In genomic region chr1:193102996-193103395, GRCm38 (mm10) we compare ENCODE assay signal across 27 mouse cellular contexts. TPM values are rescaled to one million over a fixed set of nuclear protein-coding genes. Genes with fewer than 3 reads are reported as not detected.
"Had no signal": no experiment of that assay in that cellular context is flagged by ENCODE, and none has a peak within 500 bp of the region (broad histone marks: within the 10 kb centered on the region; RNA-seq: fewer than 3 reads in every experiment).

No protein-coding gene starts in this region.

- ATAC-seq: hindbrain, embryonic 16.5 days; inflammation-experienced regulatory T-cells, adult 6 months; intestine, embryonic 15.5 days; intestine, postnatal 0 days; liver, embryonic 12.5 days had no signal

- H3K4me3 ChIP-seq: gastrocnemius, adult 2 months; heart, embryonic 10.5 days; heart, embryonic 12.5 days; hindbrain, embryonic 10.5 days; hindbrain, embryonic 12.5 days; intestine, embryonic 15.5 days; layer of hippocampus, adult 2 months; limb, embryonic 13.5 days; limb, embryonic 15.5 days; liver, embryonic 12.5 days had no signal

- H3K27ac ChIP-seq: gastrocnemius, adult 2 months; heart, embryonic 10.5 days; hindbrain, embryonic 10.5 days; hindbrain, embryonic 12.5 days; hindbrain, embryonic 14.5 days; intestine, embryonic 15.5 days; limb, embryonic 13.5 days; limb, embryonic 15.5 days; liver, embryonic 12.5 days; liver, embryonic 14.5 days had no signal

- DNase-seq: gastrocnemius, adult 2 months; gastrocnemius, postnatal 10 days; gastrocnemius, postnatal 25 days; heart, adult 18-20 months; heart, postnatal 10 days; heart, postnatal 4 days; kidney, adult 18-20 months; kidney, adult 8-10 months; kidney, postnatal 10 days; kidney, postnatal 36 days; layer of hippocampus, postnatal 36 days; left cerebral cortex, postnatal 4 days had no signal

RNA-seq across cellular contexts. Expression of gene Irf6, which starts 49.9 kb away (rescaled TPM):
- total RNA-seq: granulocyte monocyte progenitor cell, adult 5-6 weeks had no signal
